Mouse (Mus musculus) liver, postnatal 0 days (tissue): ENCODE measurements around the gene Plekhd1.

Source experiments
- CTCF ChIP-seq: sonication (generic); IDR thresholded peaks from 2 replicates; pipeline ENCODE4 v1.5.1; 2016; ENCODE audit warnings: antibody characterized with exemption, low read depth
- EP300 ChIP-seq: IDR thresholded peaks from 2 replicates; pipeline ENCODE4 v1.6.1; 2016; ENCODE audit warnings: antibody characterized with exemption, low read depth, mild to moderate bottlenecking

- TF ChIP-seq CTCF (peak; percentile 76), EP300 (no peak)
Observed at GRCm38 (mm10) chr12:80681340-80681739, 11.1 kb upstream of the Plekhd1 start.
